Mouse (Mus musculus): ENCODE data around the gene Tas2r122.

- no peak for TF ChIP-seq CTCF (IDR thresholded peaks at IDR 0.05; ENCODE audit: borderline replicate concordance, control insufficient read depth, extremely low read depth, insufficient read depth, low read length, poor library complexity)
- no peak for TF ChIP-seq POLR2A (IDR thresholded peaks at IDR 0.05; ENCODE audit: control insufficient read depth, extremely low read depth, insufficient read depth, low read length, poor library complexity)
Measured at GRCm38 (mm10) chr6:132754430-132754829, 42.7 kb upstream of the Tas2r122 start, which contains the start of gene Tas2r124.

All from thymus, adult 2 months (tissue).